Mouse (Mus musculus): ENCODE data around the gene Dnajb2. TPM values are rescaled to one million over a fixed set of nuclear protein-coding genes. Genes with fewer than 3 reads are reported as not detected.

The Dnajb2 gene
- polyA plus RNA-seq, 1 experiment: 54.1 TPM

GRCm38 (mm10) chr1:75294294-75294693 is 58.1 kb downstream of the Dnajb2 start:
- no peaks in the 10 kb centered on the region for H3K36me3 ChIP-seq (ENCODE audit: control insufficient read depth, insufficient read depth)
- H3K79me2 ChIP-seq (ENCODE audit: control insufficient read depth, insufficient read depth): no peaks in the 10 kb centered on the region
- H3ac ChIP-seq (ENCODE audit: control insufficient read depth, insufficient read length): no peak overlapping the region

More at GRCm38 (mm10) chr1:75294294-75294693, 58.1 kb downstream of the Dnajb2 start:
- Histone ChIP-seq H3K27me3 (ENCODE audit: control insufficient read depth, insufficient read depth, insufficient read length) (no peaks in the 10 kb centered on the region), H3K4me3 (no peak overlapping the region), H3K4me2 (ENCODE audit: low read depth) (no peak overlapping the region)
- TF ChIP-seq REST (IDR thresholded peaks at IDR 0.05; ENCODE audit: insufficient read depth, insufficient read length) (no peak), TCF12 (IDR thresholded peaks at IDR 0.05; ENCODE audit: insufficient read depth, poor library complexity, severe bottlenecking) (no peak), USF1 (IDR thresholded peaks at IDR 0.05; ENCODE audit: low read depth) (no peak), CEBPB (IDR thresholded peaks at IDR 0.05; ENCODE audit: insufficient read depth, poor library complexity, severe bottlenecking) (no peak), MYOG (IDR thresholded peaks at IDR 0.05; ENCODE audit: control insufficient read depth in 1 of 3, insufficient read depth in 1 of 3, insufficient read length in 2 of 3, low read depth in 2 of 3) (no peak), SRF (IDR thresholded peaks at IDR 0.05; ENCODE audit: control insufficient read depth, insufficient read length, low read depth) (no peak), MYOD1 (IDR thresholded peaks at IDR 0.05; ENCODE audit: control insufficient read depth in 1 of 3, insufficient read length in 2 of 3, low read depth in 2 of 3) (no peak), POLR2A (IDR thresholded peaks at IDR 0.05; ENCODE audit: insufficient read length, low read depth) (no peak), POLR2AphosphoS2 (IDR thresholded peaks at IDR 0.05; ENCODE audit: insufficient read length, low read depth) (no peak)

Other genes with a start within 250 kb of the Dnajb2 start
- gene Nhej1, start 111.2 kb upstream of the Dnajb2 start, polyA plus RNA-seq (2012; fragmentation: generic; extraction: Trizol): 4.5 TPM
- 0.08 TPM for gene Slc23a3, start 102.5 kb upstream of the Dnajb2 start, polyA plus RNA-seq (2012; fragmentation: generic; extraction: Trizol)
- 53.7 TPM for gene Cnppd1, start 93.7 kb upstream of the Dnajb2 start, polyA plus RNA-seq (2012; fragmentation: generic; extraction: Trizol)
- gene Retreg2, start 93.6 kb upstream of the Dnajb2 start, polyA plus RNA-seq (2012; fragmentation: generic; extraction: Trizol): 33.9 TPM
- 43.4 TPM for gene Zfand2b, start 67.8 kb upstream of the Dnajb2 start, polyA plus RNA-seq (2012; fragmentation: generic; extraction: Trizol)
- gene Abcb6, start 56.0 kb upstream of the Dnajb2 start, polyA plus RNA-seq (2012; fragmentation: generic; extraction: Trizol): 61.4 TPM
- 11.4 TPM for gene Ankzf1, start 44.3 kb upstream of the Dnajb2 start, polyA plus RNA-seq (2012; fragmentation: generic; extraction: Trizol)
- gene Atg9a, start 44.2 kb upstream of the Dnajb2 start, polyA plus RNA-seq (2012; fragmentation: generic; extraction: Trizol): 44.6 TPM
- gene Glb1l, start 25.6 kb upstream of the Dnajb2 start, polyA plus RNA-seq (2012; fragmentation: generic; extraction: Trizol): 2.0 TPM
- 86.4 TPM for gene Stk16, start 25.6 kb upstream of the Dnajb2 start, polyA plus RNA-seq (2012; fragmentation: generic; extraction: Trizol)
- gene Tuba4a, start 16.5 kb upstream of the Dnajb2 start, polyA plus RNA-seq (2012; fragmentation: generic; extraction: Trizol): 210 TPM
- 0.11 TPM for gene A630095N17Rik, start 4.3 kb upstream of the Dnajb2 start, polyA plus RNA-seq (2012; fragmentation: generic; extraction: Trizol)
- 3.6 TPM for gene Ptprn, start 28.1 kb downstream of the Dnajb2 start, polyA plus RNA-seq (2012; fragmentation: generic; extraction: Trizol)
- not detected for gene Resp18, start 42.0 kb downstream of the Dnajb2 start, polyA plus RNA-seq (2012; fragmentation: generic; extraction: Trizol)
- 170 TPM for gene Dnpep, start 81.6 kb downstream of the Dnajb2 start, polyA plus RNA-seq (2012; fragmentation: generic; extraction: Trizol)
- 2,193 TPM for gene Des, start 123.9 kb downstream of the Dnajb2 start, polyA plus RNA-seq (2012; fragmentation: generic; extraction: Trizol)
- 42.3 TPM for gene Speg, start 138.9 kb downstream of the Dnajb2 start, polyA plus RNA-seq (2012; fragmentation: generic; extraction: Trizol)
- gene Gmppa, start 199.5 kb downstream of the Dnajb2 start, polyA plus RNA-seq (2012; fragmentation: generic; extraction: Trizol): 106 TPM
- 0.28 TPM for gene Asic4, start 214.0 kb downstream of the Dnajb2 start, polyA plus RNA-seq (2012; fragmentation: generic; extraction: Trizol)
- 52.1 TPM for gene Chpf, start 242.9 kb downstream of the Dnajb2 start, polyA plus RNA-seq (2012; fragmentation: generic; extraction: Trizol)
- gene Tmem198, start 243.1 kb downstream of the Dnajb2 start, polyA plus RNA-seq (2012; fragmentation: generic; extraction: Trizol): 0.78 TPM